Mouse (Mus musculus) cortical plate, adult 2 months (tissue): ENCODE results near the gene Lamb1. TPM values are rescaled to one million over a fixed set of nuclear protein-coding genes. Genes with fewer than 3 reads are reported as not detected.

Source experiments
- H3K27ac ChIP-seq: fragments of 200-500 bp; 2 replicates; pipeline ENCODE4 v1.5.1; 2012; ENCODE audit warnings: low read length, control low read depth, inconsistent platforms; ENCODE audit not compliant: insufficient read depth
- H3K4me1 ChIP-seq: fragments of 200-500 bp; 2 replicates; pipeline ENCODE4 v1.6.1; 2011; ENCODE audit warnings: low read length; ENCODE audit not compliant: control insufficient read depth, insufficient read depth
- H3K4me3 ChIP-seq: fragments of 200-500 bp; 2 replicates; pipeline ENCODE4 v1.5.1; 2011; ENCODE audit warnings: mild to moderate bottlenecking, low read length, control low read depth; ENCODE audit not compliant: insufficient read depth
- CTCF ChIP-seq: fragments of 200-500 bp; IDR thresholded peaks from 2 replicates; pipeline ENCODE4 v1.5.1; 2011; ENCODE audit warnings: mild to moderate bottlenecking, control low read depth, low read length; ENCODE audit not compliant: insufficient read depth; ENCODE audit errors: extremely low read depth
- POLR2A ChIP-seq: fragments of 200-500 bp; IDR thresholded peaks from 2 replicates; pipeline ENCODE4 v1.6.1; 2011; ENCODE audit warnings: mild to moderate bottlenecking, low read length, control low read depth; ENCODE audit not compliant: insufficient read depth; ENCODE audit errors: extremely low read depth
- polyA plus RNA-seq: library from polyadenylated mRNA; depleted of rRNA; stranded (reverse); fragments of >200 nt; gene quantifications from 2 replicates; pipeline ENCODE4 v1.2.3, GENCODE M21; 2012

Gene Lamb1
- polyA plus RNA-seq, 1 experiment: 4.2 TPM

DNA sequence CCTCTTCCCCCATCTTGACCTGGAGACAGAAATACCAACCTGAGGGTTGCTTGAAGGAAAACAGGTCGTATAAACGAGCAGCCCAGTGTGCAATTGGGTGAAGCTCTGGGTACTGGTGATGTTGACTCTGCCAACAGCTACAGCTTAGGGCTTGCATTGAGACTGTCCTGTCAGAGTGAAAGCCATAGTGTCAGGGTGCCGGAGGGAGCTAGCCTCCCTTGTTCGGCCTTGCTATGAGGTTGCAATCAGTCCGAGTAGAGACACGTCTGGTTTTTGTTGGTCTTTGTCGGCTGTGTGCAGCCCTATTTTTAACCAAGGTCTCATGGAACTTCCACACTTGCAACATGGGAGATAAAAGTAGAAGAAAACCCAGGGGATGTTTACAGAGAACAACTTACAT is 15.3 kb downstream of the Lamb1 start:
- TF ChIP-seq POLR2A (no peak), CTCF (no peak)
- Histone ChIP-seq H3K4me3 (no peak overlapping the region), H3K4me1 (no peaks in the 10 kb centered on the region), H3K27ac (no peak overlapping the region)

DNA sequence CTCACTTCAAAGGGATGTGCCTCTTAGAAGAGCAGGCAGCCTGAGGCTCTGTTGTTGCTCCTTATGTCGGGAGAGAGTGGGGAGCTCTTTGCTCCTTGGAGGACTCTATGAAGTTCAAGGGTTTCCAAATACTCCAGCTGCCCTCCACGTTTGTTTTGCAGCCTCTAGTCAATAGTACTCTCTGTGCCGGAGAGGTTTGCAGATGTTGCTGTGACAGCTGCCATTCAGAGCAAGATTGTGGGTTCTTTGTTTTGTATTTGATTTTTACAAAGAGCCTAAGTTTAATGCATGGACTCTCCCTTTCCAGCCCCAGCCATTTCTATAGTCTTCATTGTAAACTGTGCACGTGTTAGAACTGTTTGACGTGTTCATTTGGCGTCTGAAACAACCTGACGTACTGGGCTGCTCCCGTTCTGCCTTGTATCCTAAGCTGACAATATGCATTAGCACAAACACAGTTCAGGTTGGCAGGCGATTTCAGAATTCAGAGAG is 16.1 kb downstream of the Lamb1 start:
- TF ChIP-seq CTCF: no peak
- TF ChIP-seq POLR2A: no peak
- H3K4me3 ChIP-seq: no peak overlapping the region
- H3K4me1 ChIP-seq: no peaks in the 10 kb centered on the region
- H3K27ac ChIP-seq: no peak overlapping the region

DNA sequence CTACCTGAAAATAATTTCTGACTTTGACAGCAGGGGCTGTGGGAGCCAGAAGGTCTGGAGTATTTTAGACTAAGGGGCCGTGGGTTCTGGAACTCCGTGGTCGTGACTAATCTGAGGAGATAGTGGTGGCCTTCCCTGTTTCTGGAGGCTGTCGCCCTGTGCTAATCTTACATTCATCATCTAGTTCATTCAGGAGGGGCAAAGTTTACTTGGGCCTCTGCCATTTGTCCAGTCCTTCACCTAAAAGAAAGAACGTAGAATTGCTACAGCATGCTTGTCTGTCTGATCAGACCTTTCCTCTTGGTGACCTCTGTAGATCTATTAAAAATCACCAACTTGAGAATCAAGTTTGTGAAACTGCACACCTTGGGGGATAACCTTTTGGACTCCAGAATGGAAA is 17.2 kb downstream of the Lamb1 start:
- Histone ChIP-seq H3K4me1 (no peaks in the 10 kb centered on the region), H3K27ac (no peak overlapping the region), H3K4me3 (no peak overlapping the region)
- TF ChIP-seq POLR2A (no peak), CTCF (no peak)

DNA sequence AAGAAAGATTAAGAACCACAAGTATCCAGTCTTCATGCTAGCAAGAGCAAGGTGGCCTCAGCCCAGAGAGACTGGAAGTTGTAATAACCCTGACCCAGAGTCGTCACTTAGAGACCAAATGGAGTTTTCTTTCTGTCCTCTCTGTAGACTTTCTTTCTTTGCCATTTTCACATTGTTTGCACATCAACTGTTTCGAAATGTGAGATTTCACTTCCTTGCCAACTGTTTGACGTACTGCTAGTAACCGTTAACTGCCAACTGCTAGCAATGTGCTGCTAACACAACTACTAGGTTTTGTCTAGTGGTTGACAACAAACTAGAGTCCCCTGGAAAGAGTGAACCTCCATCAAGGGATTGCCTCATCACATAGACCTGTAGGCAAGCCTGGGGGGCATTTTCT is 18.1 kb downstream of the Lamb1 start:
- Histone ChIP-seq H3K4me3 (no peak overlapping the region), H3K4me1 (no peaks in the 10 kb centered on the region), H3K27ac (no peak overlapping the region)
- no peak for TF ChIP-seq POLR2A
- no peak for TF ChIP-seq CTCF

DNA sequence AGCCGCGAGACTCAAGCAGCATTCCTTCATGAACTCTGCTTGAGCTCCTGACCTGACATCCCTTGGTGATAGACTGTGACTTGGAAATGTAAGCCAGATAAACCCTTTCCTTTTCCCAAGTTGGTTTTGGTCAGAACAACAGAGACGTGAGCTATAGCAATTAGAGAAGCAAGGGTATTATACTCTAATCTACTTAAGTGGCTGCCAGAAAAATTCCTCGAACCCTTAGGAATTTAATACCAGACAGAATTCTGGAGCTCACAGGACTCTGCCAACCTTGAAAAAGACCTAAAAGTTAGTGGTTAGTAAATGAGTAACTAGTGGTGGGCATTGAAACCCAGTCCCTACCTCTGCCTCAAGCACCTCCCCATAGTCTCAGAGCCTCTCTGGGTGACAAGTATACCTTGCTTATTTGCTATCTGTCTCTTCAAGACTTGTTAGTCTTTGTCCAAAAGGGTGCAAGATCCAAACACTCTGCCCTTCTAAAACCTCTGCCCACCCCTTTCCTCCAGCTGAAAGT is 18.6 kb downstream of the Lamb1 start:
- Histone ChIP-seq H3K4me3 (no peak overlapping the region), H3K4me1 (no peaks in the 10 kb centered on the region), H3K27ac (no peak overlapping the region)
- TF ChIP-seq POLR2A (no peak), CTCF (no peak)

DNA sequence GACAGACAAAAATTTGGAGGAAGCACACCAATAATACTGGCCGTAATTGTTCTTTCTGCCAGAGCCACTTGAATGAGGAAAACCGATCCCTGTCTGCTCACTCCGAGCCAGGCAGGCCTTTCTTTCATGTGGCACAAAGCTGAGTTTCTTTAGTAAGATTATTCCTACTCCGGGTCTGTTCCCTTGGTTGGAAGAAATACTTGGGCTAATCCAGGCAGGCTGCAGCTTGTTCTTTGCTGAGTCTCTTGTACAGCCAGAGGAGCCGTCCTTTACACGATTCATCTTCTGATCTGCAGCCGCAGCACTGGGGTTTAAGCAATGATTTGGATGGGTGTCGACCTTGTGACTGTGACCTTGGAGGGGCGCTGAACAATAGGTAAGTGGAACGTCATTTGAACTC is 24.0 kb downstream of the Lamb1 start:
- Histone ChIP-seq H3K27ac (no peak overlapping the region), H3K4me1 (no peaks in the 10 kb centered on the region; the same call in 1 of the 2 replicates), H3K4me3 (no peak overlapping the region)
- TF ChIP-seq POLR2A (no peak), CTCF (no peak)

DNA sequence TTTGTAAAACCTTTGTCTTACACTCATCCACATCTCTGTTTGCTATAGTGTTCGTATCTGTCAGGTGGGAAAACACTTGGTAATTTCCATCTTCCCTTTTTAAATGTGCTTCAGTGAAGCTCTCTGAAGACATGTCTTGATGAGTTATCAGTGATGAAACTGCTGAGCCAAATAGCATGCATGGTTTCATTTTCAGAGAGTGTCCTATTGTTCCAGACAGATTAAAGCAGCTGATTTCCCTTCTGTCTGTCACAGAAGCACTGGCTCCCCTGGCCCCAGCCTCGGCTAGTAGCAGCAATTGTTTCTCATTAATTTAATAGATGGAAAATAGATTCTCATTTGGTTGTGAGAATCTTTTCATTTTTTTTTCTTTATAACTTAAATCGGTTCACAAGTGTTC is 25.9 kb downstream of the Lamb1 start:
- no peak overlapping the region for H3K4me3 ChIP-seq

DNA sequence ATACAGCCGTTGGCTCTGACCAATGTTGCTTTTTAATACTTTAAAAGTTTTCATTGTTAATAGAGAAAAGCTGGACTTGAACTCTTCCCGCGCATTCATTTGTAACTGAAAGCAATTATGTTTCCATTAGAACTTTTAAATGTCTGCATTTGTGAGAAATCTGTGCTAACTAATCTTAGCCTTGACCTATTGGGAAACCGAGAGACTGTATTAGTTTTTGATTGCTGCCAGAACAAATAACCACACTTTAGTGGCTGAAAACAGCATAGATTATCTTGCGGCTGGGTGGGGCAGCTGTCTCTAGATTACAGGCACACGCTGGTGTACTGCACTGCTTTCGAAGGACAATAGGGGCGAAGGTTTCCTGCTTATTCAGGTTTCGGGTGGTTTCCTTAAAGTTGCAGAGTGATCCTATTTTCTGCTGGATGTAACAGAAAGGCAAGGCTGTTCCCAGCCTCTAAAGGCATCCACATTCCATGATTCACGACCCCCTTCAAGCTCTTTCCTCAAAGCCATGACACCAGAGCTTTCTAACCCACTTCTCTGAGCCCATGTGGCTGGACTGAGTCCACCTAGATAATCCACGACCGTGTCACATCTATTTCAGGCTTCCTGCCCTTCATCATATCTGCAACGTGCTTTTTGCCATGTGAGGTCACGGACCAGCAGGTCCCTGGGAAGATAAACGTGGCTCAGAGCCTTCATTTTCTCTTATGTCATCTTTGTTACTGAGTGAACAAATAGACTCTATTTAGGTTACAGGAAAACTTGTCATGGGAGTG is 28.5 kb downstream of the Lamb1 start:
- Histone ChIP-seq H3K27ac (no peak overlapping the region), H3K4me1 (no peaks in the 10 kb centered on the region; the same call in 1 of the 2 replicates), H3K4me3 (no peak overlapping the region)
- no peak for TF ChIP-seq POLR2A
- no peak for TF ChIP-seq CTCF

More for the DNA sequence above, 25.9 kb downstream of the Lamb1 start:
- TF ChIP-seq CTCF (no peak), POLR2A (no peak)
- H3K27ac ChIP-seq: no peak overlapping the region
- H3K4me1 ChIP-seq: no peaks in the 10 kb centered on the region; the same call in 1 of the 2 replicates

DNA sequence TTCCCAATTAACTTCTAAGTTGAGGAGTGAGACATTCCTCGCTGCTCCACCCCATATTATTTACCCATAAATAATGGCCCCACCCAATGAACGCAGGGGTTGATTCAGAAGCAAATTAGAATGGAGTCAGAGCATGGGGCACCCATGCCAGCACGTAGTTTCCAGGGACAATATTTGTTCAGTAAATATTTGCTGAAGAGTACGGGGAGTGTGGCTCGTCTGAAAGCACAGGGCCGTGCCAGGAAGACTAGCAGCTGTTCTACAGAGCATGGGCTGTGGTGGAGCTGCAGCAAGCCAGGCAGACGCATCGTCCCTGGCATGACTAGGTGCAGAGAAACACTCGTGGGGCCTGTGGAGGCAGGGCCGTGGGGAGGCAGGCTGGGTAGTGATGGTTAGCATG is 29.5 kb downstream of the Lamb1 start:
- TF ChIP-seq POLR2A (no peak), CTCF (no peak)
- H3K4me3 ChIP-seq: no peak overlapping the region
- H3K27ac ChIP-seq: no peak overlapping the region
- H3K4me1 ChIP-seq: no peaks in the 10 kb centered on the region; the same call in 1 of the 2 replicates

DNA sequence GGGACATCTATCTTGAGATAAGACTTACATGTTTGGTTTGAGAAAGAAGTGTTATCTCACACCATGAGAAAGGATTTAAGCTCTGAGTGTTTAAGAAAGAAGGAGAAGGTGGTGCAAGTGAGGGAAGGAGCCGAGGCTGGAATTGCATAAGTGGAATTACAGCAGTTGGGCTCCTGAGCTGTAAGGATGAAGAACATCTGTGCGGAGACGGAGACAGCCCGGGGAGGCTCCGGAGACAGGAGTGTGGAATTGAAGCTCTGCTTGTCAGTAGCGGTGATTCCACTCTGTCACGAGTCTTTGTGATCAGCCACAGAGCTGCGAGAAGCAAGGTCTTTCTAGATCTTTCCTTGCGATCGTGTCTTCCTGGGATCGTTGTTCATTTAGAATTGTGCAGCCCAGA is 30.0 kb downstream of the Lamb1 start:
- Histone ChIP-seq H3K27ac (no peak overlapping the region), H3K4me3 (no peak overlapping the region), H3K4me1 (no peaks in the 10 kb centered on the region; the same call in 1 of the 2 replicates)
- TF ChIP-seq CTCF (no peak), POLR2A (no peak)
